10 mouse cellular contexts compared by ENCODE assay signal in genomic region chr3:138063731-138064329, GRCm38 (mm10). TPM values are rescaled to one million over a fixed set of nuclear protein-coding genes. Genes with fewer than 3 reads are reported as not detected.
DNase-seq lines count a peak whose midpoint lies in the region; ATAC-seq lines count a peak whose summit lies in the region.
"Had no signal": no experiment of that assay in that cellular context is flagged by ENCODE, and none has a peak within 500 bp of the region (broad histone marks: within the 10 kb centered on the region; RNA-seq: fewer than 3 reads in every experiment).

No protein-coding gene starts in this region.

- H3K4me1 ChIP-seq in forebrain, embryonic 13.5 days, result peaks cover 21% of the 10 kb centered on the region
- H3K4me1 ChIP-seq in forebrain, embryonic 11.5 days (replicated peaks; ENCODE audit: control insufficient read depth, insufficient read depth, low read length), result no peaks in the 10 kb centered on the region

- H3K4me3 ChIP-seq in forebrain, embryonic 13.5 days, result no peak overlapping the region
- H3K4me3 ChIP-seq in forebrain, embryonic 11.5 days (ENCODE audit: low read depth, low read length), result no peak overlapping the region

- H3K27me3 ChIP-seq in forebrain, embryonic 13.5 days, result no peaks in the 10 kb centered on the region
- no peaks in the 10 kb centered on the region for H3K27me3 ChIP-seq in forebrain, embryonic 11.5 days (ENCODE audit: control insufficient read depth, insufficient read depth, low read length)

- no peak overlapping the region for H3K27ac ChIP-seq in forebrain, embryonic 13.5 days
- H3K27ac ChIP-seq in forebrain, embryonic 11.5 days (ENCODE audit: low read depth, low read length), result no peak overlapping the region

- no peaks in the 10 kb centered on the region for H3K36me3 ChIP-seq in forebrain, embryonic 13.5 days (ENCODE audit: poor library complexity, severe bottlenecking)
- no peaks in the 10 kb centered on the region for H3K36me3 ChIP-seq in forebrain, embryonic 11.5 days (ENCODE audit: control insufficient read depth, insufficient read depth, low read length)

- peak; percentile 36; the same call in 1 of the 2 replicates for ATAC-seq in forebrain, embryonic 13.5 days
- no peak for ATAC-seq in forebrain, embryonic 11.5 days (replicated peaks; ENCODE audit: low FRiP score)
- no peak for ATAC-seq in megakaryocyte-erythroid progenitor cell, adult 5-6 weeks (replicated peaks; ENCODE audit: low FRiP score, low TSS enrichment, poor library complexity, severe bottlenecking)

- no peak overlapping the region for H3K9ac ChIP-seq in forebrain, embryonic 13.5 days
- no peak overlapping the region for H3K9ac ChIP-seq in forebrain, embryonic 11.5 days (ENCODE audit: low read length)

- no peak overlapping the region for H3K4me2 ChIP-seq in forebrain, embryonic 13.5 days
- no peak overlapping the region for H3K4me2 ChIP-seq in forebrain, embryonic 11.5 days (ENCODE audit: low read depth, low read length, severe bottlenecking)

- 69% methylated on average over 14 of the region's 14 CpGs for WGBS in forebrain, embryonic 13.5 days
- 78% methylated on average over 14 of the region's 14 CpGs for WGBS in forebrain, embryonic 11.5 days

- no peaks in the 10 kb centered on the region for H3K9me3 ChIP-seq in forebrain, embryonic 13.5 days (replicated peaks)
- no peaks in the 10 kb centered on the region for H3K9me3 ChIP-seq in forebrain, embryonic 11.5 days (ENCODE audit: control insufficient read depth, low read length)

- DNase-seq in forebrain, embryonic 11.5 days (ENCODE audit: low spot score), result no peak
- peak; percentile 49 for DNase-seq in right cerebral cortex, postnatal 14 days
- DNase-seq in right cerebral cortex, postnatal 36 days (ENCODE audit: low spot score in 2 of 2), result no peak
- DNase-seq in heart, adult 8-10 months (ENCODE audit: low spot score), result peak; percentile 67
- peak; percentile 26 to 66 for DNase-seq in kidney, postnatal 36 days
- no peak for DNase-seq in spleen, postnatal 14 days (ENCODE audit: low spot score in 2 of 2)

RNA-seq across cellular contexts. Expression of gene 1110002E22Rik, which starts 1.0 kb away (rescaled TPM):
- polyA plus RNA-seq in forebrain, embryonic 13.5 days (2015; fragmentation: Nextera tagmentation; extraction: Ambion mirVana), result 0.05 and 0.08 TPM in 2 replicates
- 0.09 TPM in 1 of 2 replicates, not detected in the other for polyA plus RNA-seq in forebrain, embryonic 11.5 days (2014; fragmentation: Nextera tagmentation; extraction: Ambion mirVana)
- total RNA-seq in heart, adult 8-10 months (2022), result 10 to 100 TPM; 40.6 to 58.5 (median 50.8) TPM
- not detected in 2 replicates for total RNA-seq in megakaryocyte-erythroid progenitor cell, adult 5-6 weeks (2014; fragmentation: Nextera tagmentation)
- total RNA-seq in megakaryocyte-erythroid progenitor cell, adult 5-6 weeks (2017), result not detected in 2 replicates
- total RNA-seq: common myeloid progenitor, adult 5-6 weeks had no signal

RNA-seq across cellular contexts. Expression of gene Gm5105, which starts 3.4 kb away (rescaled TPM):
- not detected in 2 replicates for polyA plus RNA-seq in forebrain, embryonic 13.5 days (2015; fragmentation: Nextera tagmentation; extraction: Ambion mirVana)
- not detected in 2 replicates for polyA plus RNA-seq in forebrain, embryonic 11.5 days (2014; fragmentation: Nextera tagmentation; extraction: Ambion mirVana)
- 1 to 10 TPM in 2 of 4 experiments, under 1 TPM in 2; 0.76 to 1.6 (median 1.1) TPM for total RNA-seq in heart, adult 8-10 months (2022)
- not detected in 2 replicates for total RNA-seq in megakaryocyte-erythroid progenitor cell, adult 5-6 weeks (2014; fragmentation: Nextera tagmentation)
- total RNA-seq in megakaryocyte-erythroid progenitor cell, adult 5-6 weeks (2017), result not detected in 2 replicates
- total RNA-seq: common myeloid progenitor, adult 5-6 weeks had no signal
- polyA plus RNA-seq: liver, embryonic 16.5 days had no signal

Comparison
In these comparisons a context has a peak if more than half of its experiments do, and no peak if none do; other contexts are left out.
1. DNase-seq: peak in right cerebral cortex, postnatal 14 days (single experiment), heart, adult 8-10 months (single experiment) and kidney, postnatal 36 days (2 of 2); none in forebrain, embryonic 11.5 days (single experiment), right cerebral cortex, postnatal 36 days (0 of 2) and spleen, postnatal 14 days (0 of 2).
2. RNA of gene 1110002E22Rik, which starts 1.0 kb away (total RNA-seq): 40.6 to 58.5 TPM in heart, adult 8-10 months; not detected in megakaryocyte-erythroid progenitor cell, adult 5-6 weeks; every median in the first group is over 10 times any median in the second.